Mouse (Mus musculus): ENCODE results near the gene Pum1.

GRCm38 (mm10) chr4:130659470-130659869, 3.7 kb upstream of the Pum1 start:
- TF ChIP-seq CTCF (IDR thresholded peaks at IDR 0.05; ENCODE audit: insufficient read depth, low read depth, low read length) (no peak), POLR2A (IDR thresholded peaks at IDR 0.05; ENCODE audit: insufficient read depth, low read depth, low read length) (no peak)

Data from olfactory bulb, adult 2 months (tissue).